Mouse (Mus musculus) monocyte, adult 59 days (primary cell): ENCODE data around the gene Scn3a. TPM values are rescaled to one million over a fixed set of nuclear protein-coding genes. Genes with fewer than 3 reads are reported as not detected.

Experiments
- total RNA-seq, 2 experiments: library from RNA; stranded (reverse); gene quantifications; one replicate each; pipeline ENCODE4 v1.2.4; 2023

The Scn3a gene
- not detected for total RNA-seq

GRCm38 (mm10) chr2:65566793-65567787 lies at the start of gene Scn3a:
Gene Scn3a, minus strand, starts transcription at chr2:65567627.

Other genes starting within 250 kb of the Scn3a start
- not detected for gene Slc38a11, start 203.6 kb downstream of the Scn3a start, total RNA-seq
- not detected for gene Scn2a, start 53.1 kb upstream of the Scn3a start, total RNA-seq